Mouse (Mus musculus): Measurements from ENCODE around the gene Speer4c.
A peak's percentile ranks its signal among the peaks of the same experiment; 100 is the strongest.
"Not testable (repeated sequence)": the region's sequence is repeated elsewhere in the genome, so short reads cannot be mapped to it uniquely, and the experiment has no call there.

Speer4c gene

DNA sequence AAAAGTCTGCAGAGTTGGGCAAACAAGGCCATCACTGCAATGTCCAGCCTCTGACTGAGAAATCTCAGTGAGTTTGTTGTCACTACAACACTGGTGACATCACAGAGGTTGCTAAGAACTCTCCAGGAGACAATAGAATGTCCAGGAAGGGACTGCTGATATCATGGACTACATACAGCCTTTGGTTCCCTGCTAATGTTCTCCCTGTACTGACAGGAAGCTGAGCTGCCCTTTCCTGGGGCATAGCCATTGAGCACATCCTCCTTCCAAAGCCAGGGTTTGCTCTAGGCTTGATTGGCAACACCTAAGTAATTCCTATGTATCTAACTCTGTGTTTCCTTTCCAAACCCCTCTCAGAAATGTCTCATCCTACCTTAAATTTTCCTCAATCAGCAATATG, at the start of gene Speer4c:
TSS of gene Speer4c (minus strand) at position 101 of the 400 bp plus-strand sequence.
- DNase-seq (ENCODE audit: inconsistent age in 2 of 2, low spot score in 1 of 2) = not testable (repeated sequence)

GRCm38 (mm10) chr5:15747478-15748255, 33.6 kb upstream of the Speer4c start:
- DNase-seq (ENCODE audit: inconsistent age in 2 of 2, low spot score in 1 of 2) = no peak

DNA sequence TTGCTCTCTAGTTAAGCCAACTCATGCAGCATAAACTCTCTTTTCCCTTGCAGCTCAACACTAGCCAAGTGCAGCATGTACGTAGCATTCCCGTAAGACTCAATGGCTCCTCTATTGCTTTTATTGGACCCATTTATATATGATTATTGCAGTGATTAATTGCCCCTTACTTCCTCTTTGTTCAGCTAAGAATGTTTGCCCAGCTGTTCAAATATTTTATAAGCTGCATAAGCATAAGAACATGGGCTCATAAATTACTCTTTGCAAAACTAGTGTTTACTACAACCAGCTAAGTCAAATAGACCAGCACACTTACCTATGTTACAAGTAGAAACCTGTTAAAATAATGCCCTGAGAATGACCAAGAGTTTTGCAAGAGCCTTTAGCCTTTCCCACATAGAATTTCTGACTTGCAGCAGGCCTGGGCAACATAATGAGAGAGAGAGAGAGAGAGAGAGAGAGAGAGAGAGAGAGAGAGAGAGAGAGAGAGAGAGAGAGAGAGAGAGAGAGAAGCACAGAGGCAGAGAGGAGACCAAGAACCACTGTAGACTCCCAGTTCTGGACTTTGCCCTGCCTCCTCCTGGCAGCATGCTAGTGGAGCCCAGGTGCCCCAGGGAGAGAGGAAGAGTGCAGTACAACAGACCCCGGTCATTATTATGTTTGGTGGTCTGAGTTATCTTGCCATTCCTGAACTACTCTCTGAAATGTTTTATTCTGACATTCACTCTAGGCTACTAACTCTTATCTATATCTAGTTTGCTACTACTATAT, 20.2 kb upstream of the Speer4c start:
- no peak for DNase-seq (ENCODE audit: inconsistent age in 2 of 2, low spot score in 1 of 2)

DNA sequence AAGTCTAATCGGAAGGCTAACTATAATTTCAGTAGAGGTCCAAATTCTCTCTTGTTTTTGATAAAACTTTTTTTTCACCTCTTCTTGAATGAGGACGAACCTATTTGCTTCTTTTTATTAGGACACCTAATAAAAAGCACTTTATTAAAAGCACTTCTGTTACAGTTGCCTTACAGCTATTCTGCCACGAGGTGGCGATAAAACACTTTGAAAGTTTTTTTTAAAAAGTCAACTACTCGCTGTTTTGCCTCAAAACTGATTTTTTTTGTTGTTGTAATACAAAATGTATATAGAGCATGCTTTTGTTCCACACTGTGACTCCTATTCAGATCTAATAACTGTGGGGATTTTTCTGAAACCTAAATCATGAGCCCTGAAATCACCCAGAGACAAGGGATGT, 11.2 kb downstream of the Speer4c start:
- DNase-seq (ENCODE audit: inconsistent age in 2 of 2, low spot score in 1 of 2) = peak in 1 of 2 experiments; percentile 74

GRCm38 (mm10) chr5:15697719-15698118, 16.4 kb downstream of the Speer4c start:
- DNase-seq (ENCODE audit: inconsistent age in 2 of 2, low spot score in 1 of 2) = not testable (repeated sequence)

- not testable (repeated sequence) for DNase-seq (ENCODE audit: inconsistent age in 2 of 2, low spot score in 1 of 2)
Measured at GRCm38 (mm10) chr5:15691849-15692248, 22.2 kb downstream of the Speer4c start.

- not testable (repeated sequence) for DNase-seq (ENCODE audit: inconsistent age in 2 of 2, low spot score in 1 of 2)
Measured at GRCm38 (mm10) chr5:15690822-15691221, 23.2 kb downstream of the Speer4c start.

DNA sequence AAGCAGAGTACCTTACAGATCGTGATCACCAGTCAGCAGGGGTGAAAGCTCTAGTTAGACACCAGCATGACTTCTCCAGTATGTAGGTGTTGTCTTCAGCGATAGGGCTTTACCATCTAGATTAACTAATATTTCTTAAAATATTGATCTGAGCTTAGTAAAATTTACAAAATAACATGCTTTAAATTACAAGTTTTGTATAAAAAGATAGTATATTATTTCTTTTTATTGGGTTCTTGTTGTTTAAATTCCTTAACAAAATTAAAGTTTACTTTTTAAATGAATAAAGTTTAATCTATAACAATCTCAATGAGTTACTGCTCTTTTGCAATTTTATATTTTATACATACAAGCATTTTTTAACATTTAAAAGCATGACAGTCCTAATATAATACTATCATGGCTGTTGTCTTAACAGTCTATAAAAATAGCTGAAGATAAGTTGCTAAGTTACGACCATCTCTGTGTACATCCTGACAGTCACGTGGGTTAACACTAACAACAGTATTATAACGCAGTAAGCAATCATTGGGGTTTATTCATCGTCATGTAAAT, 24.3 kb downstream of the Speer4c start:
- not testable (repeated sequence) for DNase-seq (ENCODE audit: inconsistent age in 2 of 2, low spot score in 1 of 2)

- DNase-seq (ENCODE audit: inconsistent age in 2 of 2, low spot score in 1 of 2) = not testable (repeated sequence)
Measured at GRCm38 (mm10) chr5:15688874-15689658, 25.0 kb downstream of the Speer4c start.

- not testable (repeated sequence) for DNase-seq (ENCODE audit: inconsistent age in 2 of 2, low spot score in 1 of 2)
Measured at GRCm38 (mm10) chr5:15681301-15682035, 32.6 kb downstream of the Speer4c start.

- not testable (repeated sequence) for DNase-seq (ENCODE audit: inconsistent age in 2 of 2, low spot score in 1 of 2)
Measured at GRCm38 (mm10) chr5:15679980-15680949, 33.8 kb downstream of the Speer4c start.

DNA sequence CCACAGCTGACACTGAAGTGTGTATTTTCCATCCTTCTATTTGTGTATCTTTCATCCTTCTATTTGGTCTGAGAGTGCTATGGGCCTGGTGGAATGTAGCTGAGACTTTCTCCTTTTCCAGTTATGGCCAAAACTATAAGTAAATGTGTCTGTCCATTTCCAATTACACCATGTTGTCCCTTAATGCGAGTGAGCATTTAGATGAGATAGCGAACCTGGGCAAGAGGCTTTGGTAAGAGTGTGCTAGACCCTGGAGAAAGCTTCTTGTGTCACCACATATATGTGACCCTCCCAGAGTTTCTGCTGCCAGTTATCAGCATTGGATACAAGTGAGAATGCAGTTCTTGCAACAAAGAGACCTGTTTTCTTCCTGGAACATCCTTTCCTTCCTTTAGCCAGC, 35.2 kb downstream of the Speer4c start:
- DNase-seq (ENCODE audit: inconsistent age in 2 of 2, low spot score in 1 of 2) = not testable (repeated sequence)

DNA sequence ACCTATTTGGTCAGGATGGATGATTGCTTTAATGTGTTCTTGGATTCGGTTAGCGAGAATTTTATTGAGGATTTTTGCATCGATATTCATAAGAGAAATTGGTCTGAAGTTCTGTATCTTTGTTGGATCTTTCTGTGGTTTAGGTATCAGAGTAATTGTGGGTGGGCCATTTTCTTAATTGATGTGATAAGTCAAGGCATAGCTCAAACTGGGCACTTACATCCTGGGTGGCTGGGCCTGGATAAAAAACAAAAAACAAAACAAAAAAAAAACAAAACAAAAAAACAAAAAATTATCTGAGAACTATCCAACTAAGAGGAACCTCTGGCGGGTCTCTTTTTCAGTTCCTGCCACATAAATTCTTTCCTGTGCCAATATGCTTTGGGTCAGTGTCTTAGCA, 36.3 kb downstream of the Speer4c start:
- not testable (repeated sequence) for DNase-seq (ENCODE audit: inconsistent age in 2 of 2, low spot score in 1 of 2)

GRCm38 (mm10) chr5:15674429-15675244, 39.4 kb downstream of the Speer4c start:
- DNase-seq (ENCODE audit: inconsistent age in 2 of 2, low spot score in 1 of 2) = not testable (repeated sequence)

GRCm38 (mm10) chr5:15673989-15674388, 40.1 kb downstream of the Speer4c start:
- not testable (repeated sequence) for DNase-seq (ENCODE audit: inconsistent age in 2 of 2, low spot score in 1 of 2)

DNA sequence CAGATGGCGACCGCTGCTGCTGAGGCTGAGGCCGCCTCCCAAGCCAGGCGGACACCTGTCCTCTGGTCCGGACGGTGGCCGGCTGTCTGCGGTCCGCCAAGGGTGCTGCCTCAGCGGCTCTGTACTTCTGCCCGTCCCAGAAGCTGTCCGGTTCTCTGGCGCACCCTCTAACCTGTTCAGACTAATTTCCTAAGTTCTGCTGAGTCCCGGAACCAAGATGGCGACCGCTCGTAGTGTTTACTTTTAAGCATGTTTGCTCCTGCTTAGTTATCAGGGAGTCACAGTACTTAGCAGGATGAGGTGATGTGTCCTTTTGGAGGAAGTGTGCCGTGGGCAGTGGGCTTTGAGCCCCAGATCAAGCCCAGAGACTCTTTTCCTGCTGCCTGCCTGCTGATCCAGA, 43.3 kb downstream of the Speer4c start:
- not testable (repeated sequence) for DNase-seq (ENCODE audit: inconsistent age in 2 of 2, low spot score in 1 of 2)

DNA sequence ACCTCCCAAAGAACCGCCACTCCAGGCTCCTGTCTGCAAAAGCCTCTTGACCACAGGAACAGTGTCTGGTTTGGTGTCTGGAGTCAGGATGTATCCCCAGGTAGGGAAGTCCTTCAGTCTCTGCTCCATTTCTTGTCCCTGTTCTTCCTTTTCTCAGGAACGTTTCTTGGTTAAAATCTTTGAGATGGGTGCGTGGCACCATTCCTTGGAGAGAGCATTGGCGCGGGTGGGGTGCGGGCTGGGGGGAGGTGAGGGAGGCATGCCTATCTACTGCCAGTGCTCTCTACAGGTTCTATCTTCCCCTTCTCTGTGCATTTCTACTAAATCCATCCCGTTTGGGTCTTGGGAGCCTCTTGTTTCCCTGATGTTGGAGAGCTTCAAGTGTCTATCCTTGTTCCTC, 50.2 kb downstream of the Speer4c start:
- not testable (repeated sequence) for DNase-seq (ENCODE audit: inconsistent age in 2 of 2, low spot score in 1 of 2)
